Mouse (Mus musculus) cerebellum, adult 2 months (tissue): ENCODE results near the gene Npc1l1.
A peak's percentile ranks its signal among the peaks of the same experiment; 100 is the strongest.

Experiments used
- CTCF ChIP-seq: fragments of 200-500 bp; IDR thresholded peaks from 2 replicates; pipeline ENCODE4 v1.5.1; 2011; ENCODE audit warnings: low read depth, mild to moderate bottlenecking, control low read depth, low read length, moderate library complexity, borderline replicate concordance; ENCODE audit not compliant: insufficient read depth
- POLR2A ChIP-seq: fragments of 200-500 bp; IDR thresholded peaks from 2 replicates; pipeline ENCODE4 v1.6.1; 2011; ENCODE audit warnings: low read length, control low read depth, borderline replicate concordance; ENCODE audit not compliant: insufficient read depth

- TF ChIP-seq POLR2A: no peak
- TF ChIP-seq CTCF: peak; percentile 99
Measured at GRCm38 (mm10) chr11:6187878-6188277, 42.1 kb downstream of the Npc1l1 start.
